Comparison of ENCODE assay signal across 12 mouse cellular contexts in the genomic region with DNA sequence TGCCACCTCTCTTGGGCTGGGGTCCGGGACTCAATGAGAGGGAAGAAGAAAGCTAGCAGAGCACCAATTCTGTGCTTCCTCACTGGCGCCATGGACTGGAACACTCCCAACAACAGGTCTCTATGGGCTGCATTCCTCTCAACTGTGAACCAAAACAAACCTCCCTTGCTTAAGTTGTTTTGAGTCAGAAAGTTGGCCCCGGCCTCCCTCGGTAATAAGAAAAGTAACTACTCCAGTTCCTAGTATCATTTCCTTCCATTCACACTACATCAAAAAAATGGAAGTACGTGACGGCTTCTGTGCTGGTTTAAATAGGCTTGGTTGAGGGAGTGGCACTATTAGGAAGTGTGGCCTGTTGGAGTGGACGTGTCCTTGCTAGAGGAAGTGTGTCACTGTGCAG. TPM values are rescaled to one million over a fixed set of nuclear protein-coding genes. Genes with fewer than 3 reads are reported as not detected.
DNase-seq lines count a peak whose midpoint lies in the region; ATAC-seq lines count a peak whose summit lies in the region.
"Had no signal": no experiment of that assay in that cellular context is flagged by ENCODE, and none has a peak within 500 bp of the region (broad histone marks: within the 10 kb centered on the region; RNA-seq: fewer than 3 reads in every experiment).

No protein-coding gene starts in this region.

- ATAC-seq in kidney, embryonic 16.5 days (ENCODE audit: low FRiP score, low TSS enrichment), result no peak
- ATAC-seq in inflammation-experienced regulatory T-cells, adult 6 months, result no peak

- H3K9ac ChIP-seq in kidney, embryonic 16.5 days (replicated peaks; ENCODE audit: low read length), result no peak overlapping the region
- H3K9ac ChIP-seq: midbrain, embryonic 12.5 days had no signal

- H3K4me3 ChIP-seq in kidney, embryonic 16.5 days (ENCODE audit: low read length), result no peak overlapping the region
- H3K4me3 ChIP-seq in macrophage (ENCODE audit: inconsistent target), result no peak overlapping the region
- H3K4me3 ChIP-seq: forebrain, embryonic 10.5 days; midbrain, embryonic 12.5 days had no signal

- 78% methylated on average over 7 of the region's 7 CpGs for WGBS in kidney, embryonic 16.5 days
- 43% methylated on average over 7 of the region's 7 CpGs for WGBS in macrophage (ENCODE audit: missing documents)

- H3K27ac ChIP-seq in kidney, embryonic 16.5 days (ENCODE audit: low read length), result no peak overlapping the region
- 0 out of 2 replicates have a peak overlapping the region, but pooled peaks have one; percentile 12 for H3K27ac ChIP-seq in macrophage
- H3K27ac ChIP-seq: forebrain, embryonic 10.5 days; midbrain, embryonic 12.5 days had no signal

- peak; percentile 25 for DNase-seq in kidney, adult 18-20 months
- peak; percentile 68 for DNase-seq in heart, adult 8-10 months (ENCODE audit: low spot score)
- DNase-seq in kidney, adult 9 months, result peak; percentile 61
- no peak for DNase-seq in c-Kit-positive CD71-positive TER-119-positive erythroid progenitor cells, embryonic 14.5 days (ENCODE audit: low spot score)
- DNase-seq: layer of hippocampus, adult 9-11 months; right cerebral cortex, postnatal 4 days; thymus, postnatal 4 days had no signal

- H3K79me2 ChIP-seq in macrophage (ENCODE audit: inconsistent target), result peaks cover 92% of the 10 kb centered on the region

- H3K4me1 ChIP-seq in kidney, embryonic 16.5 days (ENCODE audit: insufficient read depth, low read length), result peaks cover 8% of the 10 kb centered on the region

- H3K27me3 ChIP-seq in kidney, embryonic 16.5 days (ENCODE audit: insufficient read depth, low read length), result no peaks in the 10 kb centered on the region
- H3K27me3 ChIP-seq: midbrain, embryonic 12.5 days had no signal

- H3K9me3 ChIP-seq in kidney, embryonic 16.5 days (ENCODE audit: low read length), result no peaks in the 10 kb centered on the region
- H3K9me3 ChIP-seq: forebrain, embryonic 10.5 days; midbrain, embryonic 12.5 days had no signal

- H3K36me3 ChIP-seq in kidney, embryonic 16.5 days (ENCODE audit: insufficient read depth, low read length), result 0 out of 2 replicates have a peak, but pooled peaks cover 6% of the 10 kb centered on the region
- H3K36me3 ChIP-seq in macrophage (ENCODE audit: inconsistent target), result no peaks in the 10 kb centered on the region
- H3K36me3 ChIP-seq: midbrain, embryonic 12.5 days had no signal

- no peak overlapping the region for H3K4me2 ChIP-seq in kidney, embryonic 16.5 days (replicated peaks; ENCODE audit: low read depth, low read length)
- H3K4me2 ChIP-seq: midbrain, embryonic 12.5 days had no signal

RNA-seq across cellular contexts. Expression of a gene that starts 5.1 kb away (rescaled TPM):
- 21.0 and 21.6 TPM in 2 replicates for polyA plus RNA-seq in kidney, embryonic 16.5 days (2015; fragmentation: Nextera tagmentation; extraction: Ambion mirVana)
- 10 to 100 TPM; 31.1 to 39.2 (median 34.4) TPM for total RNA-seq in heart, adult 8-10 months (2022)
- total RNA-seq in macrophage (2018; cell fraction: chromatin; rRNA removed), result 100 to 1,000 TPM in 20 of 26 experiments, 10 to 100 TPM in 6; 79.2 to 231 (median 134) TPM
- 10 to 100 TPM; 19.4 to 36.3 (median 23.0) TPM for total RNA-seq in macrophage (2018; cell fraction: cytosol; rRNA removed)
- total RNA-seq in macrophage (2018; cell fraction: nucleus; rRNA removed), result 100 to 1,000 TPM in 3 of 26 experiments, 10 to 100 TPM in 23; 47.4 to 203 (median 75.8) TPM
- 9.9 to 17.1 TPM (median 17.1 TPM) in 3 replicates for polyA plus RNA-seq in macrophage (2018)
- 10 to 100 TPM; 40.5 to 53.5 (median 41.2) TPM for polyA plus RNA-seq in inflammation-experienced regulatory T-cells, adult 6 months (2017; shearing (Covaris generic))

RNA-seq across cellular contexts. Expression of a gene that starts 18.7 kb away (rescaled TPM):
- polyA plus RNA-seq in kidney, embryonic 16.5 days (2015; fragmentation: Nextera tagmentation; extraction: Ambion mirVana), result 59.7 and 62.6 TPM in 2 replicates
- 1 to 10 TPM; 4.0 to 6.0 (median 5.3) TPM for total RNA-seq in heart, adult 8-10 months (2022)
- 10 to 100 TPM in 25 of 26 experiments, 1 to 10 TPM in 1; 5.3 to 36.8 (median 18.8) TPM for total RNA-seq in macrophage (2018; cell fraction: chromatin; rRNA removed)
- 10 to 100 TPM; 24.8 to 57.6 (median 35.9) TPM for total RNA-seq in macrophage (2018; cell fraction: cytosol; rRNA removed)
- total RNA-seq in macrophage (2018; cell fraction: nucleus; rRNA removed), result 100 to 1,000 TPM in 1 of 26 experiments, 10 to 100 TPM in 25; 17.0 to 108 (median 34.5) TPM
- polyA plus RNA-seq in macrophage (2018), result 16.6 to 78.3 TPM (median 44.0 TPM) in 3 replicates
- polyA plus RNA-seq in inflammation-experienced regulatory T-cells, adult 6 months (2017; shearing (Covaris generic)), result 10 to 100 TPM; 23.3 to 55.0 (median 32.2) TPM
